Mouse (Mus musculus): Measurements from ENCODE around the gene Filip1. TPM values are rescaled to one million over a fixed set of nuclear protein-coding genes. Genes with fewer than 3 reads are reported as not detected.

Filip1 gene
- total and polyA plus RNA-seq, 3 experiments = not detected

- Histone ChIP-seq H3K9ac (ENCODE audit: control insufficient read depth, low read depth, low read length, poor library complexity, severe bottlenecking) (no peak overlapping the region), H3K27ac (ENCODE audit: control insufficient read depth, low read depth, low read length) (no peak overlapping the region), H3K4me1 (ENCODE audit: control insufficient read depth in 1 of 2, insufficient read depth in 2 of 2, low read length in 2 of 2) (peaks cover 3 to 16% of the 10 kb centered on the region in 2 experiments), H3K36me3 (ENCODE audit: control insufficient read depth in 1 of 2, insufficient read depth in 2 of 2, low read length in 2 of 2) (peaks cover 0 to 26% of the 10 kb centered on the region in 2 experiments; a peak in 2 of 4 replicates), H3K9me3 (replicated peaks; ENCODE audit: insufficient read depth, low read length) (no peaks in the 10 kb centered on the region), H3K79me2 (ENCODE audit: control insufficient read depth, insufficient read depth, low read length, poor library complexity) (no peaks in the 10 kb centered on the region), H3K27me3 (ENCODE audit: control insufficient read depth in 1 of 2, insufficient read depth in 2 of 2, low read length in 2 of 2) (no peaks in the 10 kb centered on the region; a peak in 1 of 4 replicates), H3K4me3 (ENCODE audit: control insufficient read depth in 1 of 2, insufficient read depth in 1 of 2, low read depth in 2 of 2, low read length in 2 of 2) (no peak overlapping the region)
- peak; percentile 73 for DNase-seq (ENCODE audit: low read depth, low spot score)
- TF ChIP-seq ZNF384 (IDR thresholded peaks at IDR 0.05; ENCODE audit: low read depth, low read length) (peak; percentile 53; the same call in 1 of the 2 replicates), ZC3H11A (IDR thresholded peaks at IDR 0.05; ENCODE audit: low read depth, low read length) (peak; percentile 84), NELFE (IDR thresholded peaks at IDR 0.05; ENCODE audit: low read depth, low read length) (no peak), KAT2A (conservative IDR thresholded peaks at IDR 0.05; ENCODE audit: low read depth, low read length) (no peak), CTCF (IDR thresholded peaks at IDR 0.05 in 2 of 3, conservative IDR thresholded peaks at IDR 0.05 in 1 of 3; ENCODE audit: control insufficient read depth in 1 of 3, insufficient read depth in 1 of 3, low read depth in 2 of 3, low read length in 3 of 3, poor library complexity in 1 of 3, severe bottlenecking in 1 of 3) (peak in 2 of 3 experiments; percentile 60 to 88; a peak in 4 of 6 replicates), RAD21 (IDR thresholded peaks at IDR 0.05; ENCODE audit: low read depth, low read length) (peak; percentile 92), BHLHE40 (IDR thresholded peaks at IDR 0.05; ENCODE audit: borderline replicate concordance, low read depth, low read length) (no peak), MAX (IDR thresholded peaks at IDR 0.05; ENCODE audit: low read length) (no peak), MXI1 (IDR thresholded peaks at IDR 0.05; ENCODE audit: low read depth, low read length) (no peak), POLR2AphosphoS2 (IDR thresholded peaks at IDR 0.05; ENCODE audit: low read length) (no peak), USF2 (IDR thresholded peaks at IDR 0.05; ENCODE audit: borderline replicate concordance in 1 of 2, insufficient read depth in 1 of 2, low read depth in 1 of 2, low read length in 2 of 2) (no peak), SIN3A (IDR thresholded peaks at IDR 0.05; ENCODE audit: low read length) (no peak; the same call in 1 of the 2 replicates), CHD1 (IDR thresholded peaks at IDR 0.05; ENCODE audit: low read depth, low read length) (no peak), ELF1 (IDR thresholded peaks at IDR 0.05; ENCODE audit: low read depth, low read length) (no peak), MAZ (IDR thresholded peaks at IDR 0.05; ENCODE audit: low read depth, low read length) (no peak), SMC3 (IDR thresholded peaks at IDR 0.05; ENCODE audit: low read depth, low read length) (peak; percentile 93), CHD2 (IDR thresholded peaks at IDR 0.05; ENCODE audit: low read length) (no peak), MYB (IDR thresholded peaks at IDR 0.05; ENCODE audit: low read depth, low read length) (no peak), GABPA (IDR thresholded peaks at IDR 0.05; ENCODE audit: low read depth, low read length) (no peak), POLR2A (IDR thresholded peaks at IDR 0.05; ENCODE audit: control insufficient read depth in 1 of 2, insufficient read depth in 1 of 2, low read depth in 1 of 2, low read length in 2 of 2, poor library complexity in 1 of 2) (no peak), E2F4 (IDR thresholded peaks at IDR 0.05; ENCODE audit: borderline replicate concordance, low read depth, low read length) (no peak), USF1 (IDR thresholded peaks at IDR 0.05; ENCODE audit: low read depth, low read length) (no peak), UBTF (IDR thresholded peaks at IDR 0.05; ENCODE audit: borderline replicate concordance, insufficient read depth, low read depth, low read length) (no peak), EP300 (IDR thresholded peaks at IDR 0.05; ENCODE audit: low read depth in 1 of 2, low read length in 2 of 2) (no peak), RCOR1 (IDR thresholded peaks at IDR 0.05; ENCODE audit: low read depth, low read length) (no peak), TCF12 (IDR thresholded peaks at IDR 0.05; ENCODE audit: low read depth, low read length) (no peak), MEF2A (IDR thresholded peaks at IDR 0.05; ENCODE audit: extremely low read depth, insufficient replicate concordance, low read depth, low read length, poor library complexity, severe bottlenecking) (no peak), ZKSCAN1 (IDR thresholded peaks at IDR 0.05; ENCODE audit: low read depth, low read length) (no peak), MAFK (IDR thresholded peaks at IDR 0.05; ENCODE audit: borderline replicate concordance, low read depth, low read length) (no peak), MYC (IDR thresholded peaks at IDR 0.05; ENCODE audit: low read depth, low read length) (peak; percentile 42; the same call in 1 of the 2 replicates), ZMIZ1 (IDR thresholded peaks at IDR 0.05; ENCODE audit: low read depth, low read length) (no peak), GATA1 (IDR thresholded peaks at IDR 0.05; ENCODE audit: low read depth, low read length) (no peak), TAL1 (IDR thresholded peaks at IDR 0.05; ENCODE audit: low read length) (no peak), POLR2AphosphoS5 (IDR thresholded peaks at IDR 0.05; ENCODE audit: borderline replicate concordance, low read depth, low read length) (no peak), TBP (IDR thresholded peaks at IDR 0.05; ENCODE audit: low read depth, low read length) (no peak)
Observed at GRCm38 (mm10) chr9:79806317-79807075, 206.2 kb downstream of the Filip1 start.

Data from MEL (cell line).